Mouse (Mus musculus) brain, embryonic 14.5 days (tissue): Measurements from ENCODE around the gene Hipk2.

Experiments
- CTCF ChIP-seq: fragments of 200-500 bp; IDR thresholded peaks from 2 replicates; pipeline ENCODE4 v1.5.1; 2012; ENCODE audit warnings: inconsistent platforms, mild to moderate bottlenecking, moderate library complexity, borderline replicate concordance; ENCODE audit not compliant: insufficient read depth, insufficient read length; ENCODE audit errors: extremely low read depth
- POLR2A ChIP-seq: fragments of 200-500 bp; IDR thresholded peaks from 2 replicates; pipeline ENCODE4 v1.6.1; 2012; ENCODE audit warnings: mild to moderate bottlenecking, inconsistent platforms, borderline replicate concordance; ENCODE audit not compliant: poor library complexity, insufficient read depth, insufficient read length, severe bottlenecking; ENCODE audit errors: extremely low read depth

DNA sequence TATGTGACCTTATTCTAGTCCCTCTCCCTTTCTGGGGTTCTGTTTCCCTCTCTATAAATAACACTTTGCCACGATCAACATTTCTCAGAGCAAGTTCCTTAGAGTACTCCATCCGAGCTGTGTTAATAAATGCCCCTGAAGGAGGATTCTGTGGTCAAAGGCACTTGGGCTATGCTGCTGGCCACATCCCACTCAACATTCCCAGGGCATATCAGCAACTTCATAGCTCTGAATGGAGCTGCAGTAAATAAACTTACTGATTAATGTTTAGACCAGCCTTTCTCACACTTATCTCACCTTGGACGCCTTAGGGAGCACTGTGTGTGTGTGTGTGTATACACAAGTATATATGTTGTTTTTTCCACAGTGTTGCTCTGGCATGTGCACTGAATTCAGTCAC lies 41.5 kb upstream of the Hipk2 start:
- TF ChIP-seq CTCF (no peak), POLR2A (no peak)
